Mouse (Mus musculus): ENCODE measurements around the gene Pold1. TPM values are rescaled to one million over a fixed set of nuclear protein-coding genes. Genes with fewer than 3 reads are reported as not detected.

The Pold1 gene
- total RNA-seq, 4 experiments from 2014 or later = 13.4 to 15.9 (median 14.9) TPM

GRCm38 (mm10) chr7:44486927-44487575 lies 61.6 kb downstream of the Pold1 start:
- DNase-seq (ENCODE audit: low spot score) = no peak

GRCm38 (mm10) chr7:44485572-44486195 lies 63.0 kb downstream of the Pold1 start:
- no peak for DNase-seq (ENCODE audit: low spot score)

GRCm38 (mm10) chr7:44484841-44485571 lies 63.6 kb downstream of the Pold1 start:
- peak; percentile 66 for DNase-seq (ENCODE audit: low spot score)

DNA sequence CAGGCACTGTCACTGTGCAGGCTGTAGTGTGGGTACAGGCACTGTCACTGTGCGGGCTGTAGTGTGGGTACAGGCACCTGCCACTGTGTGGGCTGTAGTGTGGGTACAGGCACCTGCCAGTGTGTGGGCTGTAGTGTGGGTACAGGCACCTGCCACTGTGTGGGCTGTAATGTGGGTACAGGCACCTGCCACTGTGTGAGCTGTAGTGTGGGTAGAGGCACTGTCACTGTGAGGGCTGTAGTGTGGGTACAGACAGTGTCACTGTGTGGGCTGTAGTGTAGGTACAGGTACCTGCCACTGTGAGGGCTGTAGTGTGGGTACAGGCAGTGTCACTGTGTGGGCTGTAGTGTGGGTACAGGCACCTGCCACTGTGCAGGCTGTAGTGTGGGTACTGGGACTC lies 64.5 kb downstream of the Pold1 start:
- no peak for DNase-seq (ENCODE audit: low spot score)

DNA sequence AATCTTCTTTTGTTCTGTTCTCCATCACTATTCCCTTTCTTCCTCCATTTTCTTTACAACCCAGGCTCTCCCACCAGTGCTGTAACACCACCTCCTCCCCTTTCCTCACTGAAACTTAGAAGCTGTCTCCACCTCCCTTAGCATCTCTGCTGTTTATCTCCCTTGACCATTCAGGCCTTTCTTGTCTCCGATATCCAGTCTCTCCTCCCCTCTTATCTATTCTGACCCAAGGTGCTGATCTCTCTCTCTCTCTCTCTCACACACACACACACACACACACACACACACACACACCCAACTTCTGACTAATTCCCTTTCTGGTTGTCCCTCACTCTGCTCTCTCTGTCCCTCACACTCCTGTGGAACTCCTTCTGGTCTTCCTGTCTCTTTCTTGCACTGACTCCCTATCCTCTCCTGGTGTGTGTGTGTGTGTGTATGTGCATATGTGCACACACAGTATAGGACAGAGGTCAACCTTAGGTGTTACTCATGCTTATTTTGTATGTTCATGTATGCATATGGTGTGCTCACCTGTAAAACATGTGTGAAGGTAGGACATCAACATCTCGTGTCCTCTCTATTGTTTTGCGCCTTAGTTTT lies 65.7 kb downstream of the Pold1 start:
- no peak for DNase-seq (ENCODE audit: low spot score)

Small RNA genes lying within 50 kb of the gene (microRNA-seq; reads per million reads assigned to microRNA genes)
- gene Mir7053 = not detected

Other genes with a start within 250 kb of the Pold1 start
- gene Clec11a, start 241.9 kb downstream of the Pold1 start, total RNA-seq (2022) = 1 to 10 TPM in 1 of 4 experiments, under 1 TPM in 3; 0.41 to 1.2 (median 0.67) TPM
- 1 to 10 TPM; 1.8 to 4.7 (median 3.3) TPM for gene Shank1, start 238.6 kb downstream of the Pold1 start, total RNA-seq (2022)
- gene Syt3, start 164.7 kb downstream of the Pold1 start, total RNA-seq (2022) = 1 to 10 TPM; 2.4 to 3.7 (median 3.1) TPM
- under 1 TPM in 1 of 4 experiments, not detected in 3; 0.46 TPM for gene 1700008O03Rik, start 163.0 kb downstream of the Pold1 start, total RNA-seq (2022)
- 10 to 100 TPM; 33.5 to 37.9 (median 36.4) TPM for gene Lrrc4b, start 119.8 kb downstream of the Pold1 start, total RNA-seq (2022)
- gene Aspdh, start 83.5 kb downstream of the Pold1 start, total RNA-seq (2022) = 1 to 10 TPM in 1 of 4 experiments, under 1 TPM in 1, not detected in 2; 0.79 to 1.5 TPM
- gene Josd2, start 80.9 kb downstream of the Pold1 start, total RNA-seq (2022) = 100 to 1,000 TPM; 109 to 130 (median 125) TPM
- gene Emc10, start 52.3 kb downstream of the Pold1 start, total RNA-seq (2022) = 10 to 100 TPM; 73.8 to 84.8 (median 83.7) TPM
- 1 to 10 TPM; 2.5 to 6.7 (median 3.3) TPM for gene Fam71e1, start 52.3 kb downstream of the Pold1 start, total RNA-seq (2022)
- 10 to 100 TPM; 14.6 to 21.4 (median 17.7) TPM for gene Mybpc2, start 24.2 kb downstream of the Pold1 start, total RNA-seq (2022)
- 1 to 10 TPM in 1 of 4 experiments, under 1 TPM in 3; 0.13 to 1.3 (median 0.27) TPM for gene Spib, start 16.8 kb downstream of the Pold1 start, total RNA-seq (2022)
- 10 to 100 TPM; 42.6 to 56.6 (median 45.5) TPM for gene Nr1h2, start 5.1 kb upstream of the Pold1 start, total RNA-seq (2022)
- gene Napsa, start 23.5 kb upstream of the Pold1 start, total RNA-seq (2022) = 1 to 10 TPM in 1 of 4 experiments, under 1 TPM in 3; 0.28 to 1.9 (median 0.37) TPM
- 1 to 10 TPM; 2.7 to 4.0 (median 2.7) TPM for gene Kcnc3, start 41.8 kb upstream of the Pold1 start, total RNA-seq (2022)
- gene Myh14, start 122.0 kb upstream of the Pold1 start, total RNA-seq (2022) = 100 to 1,000 TPM in 1 of 4 experiments, 10 to 100 TPM in 3; 88.0 to 111 (median 88.2) TPM
- gene Izumo2, start 159.9 kb upstream of the Pold1 start, total RNA-seq (2022) = not detected
- 10 to 100 TPM; 23.5 to 29.3 (median 27.3) TPM for gene Vrk3, start 199.6 kb upstream of the Pold1 start, total RNA-seq (2022)
- under 1 TPM in 2 of 4 experiments, not detected in 2; 0.06 to 0.09 TPM for gene Zfp473, start 202.2 kb upstream of the Pold1 start, total RNA-seq (2022)